Mouse (Mus musculus): ENCODE measurements at regions not wholly inside any gene's neighbourhood (a gene's known extent, or its start where the extent isn't known, plus 50 kb on each side); places are given as distances from the start of the nearest gene placed in this dataset.
A peak's percentile ranks its signal among the peaks of the same experiment; 100 is the strongest.

DNA sequence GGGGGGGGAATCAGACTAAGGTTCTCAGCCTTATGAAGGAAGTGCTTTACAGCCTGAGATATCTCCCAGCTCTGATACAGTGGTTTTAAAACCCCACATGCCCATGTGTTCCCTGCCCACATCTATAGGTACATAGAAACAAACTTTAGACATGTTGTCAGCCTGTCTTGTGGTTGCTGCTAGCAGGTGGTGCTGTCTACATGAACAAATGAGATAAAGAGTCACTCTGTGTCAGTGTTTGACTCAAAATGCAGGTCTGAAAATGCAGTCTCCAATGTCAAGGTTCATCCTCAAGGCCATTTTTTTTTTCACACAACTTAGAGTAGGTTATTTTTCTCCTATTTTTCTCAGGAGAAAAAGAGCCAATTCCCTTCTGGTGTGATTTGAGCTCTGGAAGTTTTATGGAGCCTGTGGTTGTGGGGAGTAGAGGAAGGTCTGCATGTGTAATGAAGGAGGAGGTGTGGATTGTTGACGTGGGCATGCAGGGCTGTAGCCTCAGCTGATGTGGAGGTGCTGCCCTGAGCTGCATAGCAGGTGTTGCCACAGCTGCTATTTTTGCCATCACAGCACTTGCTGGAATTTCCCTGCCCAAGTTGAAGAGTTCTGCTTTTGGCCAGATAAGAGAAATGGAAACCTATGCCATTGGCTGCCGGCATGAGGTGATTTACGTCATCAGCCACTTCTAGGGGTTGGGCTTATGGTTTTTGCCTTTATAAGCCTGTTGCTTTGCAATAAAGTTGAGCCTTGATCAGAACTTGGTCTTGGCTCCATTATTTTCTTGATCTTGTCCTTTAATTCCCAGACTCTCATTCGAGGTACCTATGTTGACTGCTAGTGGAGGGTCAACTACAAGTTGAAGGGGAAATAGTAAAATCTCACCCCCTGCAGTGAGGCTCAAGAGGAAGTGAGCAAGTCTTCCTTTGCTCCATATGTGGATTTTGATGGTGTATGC, 486.5 kb upstream of the Adamts16 start:
- H3K4me2 ChIP-seq (ENCODE audit: insufficient read depth, low read depth, poor library complexity, severe bottlenecking): no peak overlapping the region
- dilution Hi-C loops (cut with MboI; ENCODE audit: extremely low pct_ligation_motif_present, extremely low pct_unique_long_range_greater_than_20kb, low sequenced_read_pairs): no loop called here
- H3K27ac ChIP-seq (ENCODE audit: insufficient read depth, low read depth): peak overlapping the region; percentile 98
- in situ Hi-C loops (cut with MboI; ENCODE audit: low pct_ligation_motif_present, low pct_unique_long_range_greater_than_20kb, low sequenced_read_pairs): no loop called here
- DNase-seq (ENCODE audit: extremely low read depth): peak; percentile 95
- no peak overlapping the region for H3K9ac ChIP-seq (ENCODE audit: insufficient read depth, low read depth)
- peaks cover 2 to 30% of the 10 kb centered on the region in 2 experiments; a peak in 3 of 4 replicates for H3K4me1 ChIP-seq (ENCODE audit: control insufficient read depth in 1 of 2, insufficient read depth in 2 of 2)
- peaks cover 25% of the 10 kb centered on the region for H3K9me3 ChIP-seq (replicated peaks; ENCODE audit: low read length)
- H3K4me3 ChIP-seq (replicated peaks in 1 of 3; ENCODE audit: low read depth in 2 of 3, low read length in 2 of 3, poor library complexity in 1 of 3): no peak overlapping the region
- H3K79me2 ChIP-seq (replicated peaks; ENCODE audit: control insufficient read depth, extremely low read depth, insufficient read depth, poor library complexity, severe bottlenecking): no peaks in the 10 kb centered on the region
- no peaks in the 10 kb centered on the region for H3K27me3 ChIP-seq (replicated peaks)
- H3K36me3 ChIP-seq (replicated peaks in 1 of 2; ENCODE audit: control insufficient read depth in 1 of 2, insufficient read depth in 1 of 2, low read length in 1 of 2): no peaks in the 10 kb centered on the region
- TF ChIP-seq SIN3A (IDR thresholded peaks at IDR 0.05; ENCODE audit: low read length) (peak; percentile 83; the same call in 1 of the 2 replicates), ZMIZ1 (IDR thresholded peaks at IDR 0.05; ENCODE audit: low read depth, low read length) (peak; percentile 91), HCFC1 (IDR thresholded peaks at IDR 0.05; ENCODE audit: low read depth, low read length) (no peak), EP300 (IDR thresholded peaks at IDR 0.05; ENCODE audit: low read length) (peak; percentile 92), USF2 (conservative IDR thresholded peaks at IDR 0.05; ENCODE audit: low read depth, low read length) (no peak), E2F4 (IDR thresholded peaks at IDR 0.05; ENCODE audit: insufficient replicate concordance, low read depth, low read length) (no peak; the same call in 1 of the 2 replicates), JUN (IDR thresholded peaks at IDR 0.05; ENCODE audit: insufficient read depth, low read depth, low read length) (peak; percentile 42; the same call in 1 of the 2 replicates), RAD21 (IDR thresholded peaks at IDR 0.05; ENCODE audit: low read depth, low read length) (no peak; the same call in none of the 2 replicates), CHD1 (IDR thresholded peaks at IDR 0.05; ENCODE audit: low read depth, low read length) (no peak), ZNF384 (IDR thresholded peaks at IDR 0.05; ENCODE audit: low read depth, low read length) (peak; percentile 51; the same call in 1 of the 2 replicates), MAZ (IDR thresholded peaks at IDR 0.05; ENCODE audit: low read depth, low read length) (no peak), CTCF (conservative IDR thresholded peaks at IDR 0.05 in 1 of 2, IDR thresholded peaks at IDR 0.05 in 1 of 2; ENCODE audit: low read depth in 2 of 2, low read length in 2 of 2) (no peak; a peak in 1 of 4 replicates), POLR2AphosphoS2 (IDR thresholded peaks at IDR 0.05; ENCODE audit: low read depth, low read length) (peak; percentile 69; the same call in 1 of the 2 replicates), MAX (IDR thresholded peaks at IDR 0.05; ENCODE audit: low read length) (peak; percentile 58; the same call in 1 of the 2 replicates), ELF1 (IDR thresholded peaks at IDR 0.05; ENCODE audit: low read depth, low read length) (no peak), ZKSCAN1 (IDR thresholded peaks at IDR 0.05; ENCODE audit: borderline replicate concordance, low read depth, low read length) (no peak), UBTF (IDR thresholded peaks at IDR 0.05; ENCODE audit: low read depth, low read length) (no peak), NRF1 (IDR thresholded peaks at IDR 0.05; ENCODE audit: low read depth, low read length) (no peak), PAX5 (IDR thresholded peaks at IDR 0.05; ENCODE audit: low read length) (no peak), KAT2A (IDR thresholded peaks at IDR 0.05; ENCODE audit: insufficient replicate concordance, low read length) (0 out of 2 replicates have a peak, but pooled peaks have one; percentile 6), TBP (conservative IDR thresholded peaks at IDR 0.05; ENCODE audit: low read depth, low read length) (peak; percentile 98), IRF4 (IDR thresholded peaks at IDR 0.05; ENCODE audit: low read depth, low read length) (peak; percentile 40; the same call in 1 of the 2 replicates), TCF12 (IDR thresholded peaks at IDR 0.05; ENCODE audit: low read depth, low read length) (peak; percentile 98), MEF2A (IDR thresholded peaks at IDR 0.05; ENCODE audit: borderline replicate concordance, low read depth, low read length) (peak; percentile 99), RCOR1 (conservative IDR thresholded peaks at IDR 0.05; ENCODE audit: low read depth, low read length) (no peak), POLR2A (IDR thresholded peaks at IDR 0.05; ENCODE audit: low read depth, low read length) (peak; percentile 74), MYC (IDR thresholded peaks at IDR 0.05; ENCODE audit: low read depth, low read length) (peak; percentile 6; the same call in 1 of the 2 replicates), ZC3H11A (IDR thresholded peaks at IDR 0.05; ENCODE audit: low read depth, low read length) (no peak), USF1 (IDR thresholded peaks at IDR 0.05; ENCODE audit: low read depth, low read length) (no peak), ETS1 (conservative IDR thresholded peaks at IDR 0.05; ENCODE audit: low read depth, low read length) (peak; percentile 92), JUND (conservative IDR thresholded peaks at IDR 0.05; ENCODE audit: low read depth, low read length) (peak; percentile 69), MXI1 (IDR thresholded peaks at IDR 0.05; ENCODE audit: low read depth, low read length) (0 out of 2 replicates have a peak, but pooled peaks have one; percentile 38), CHD2 (IDR thresholded peaks at IDR 0.05; ENCODE audit: low read length) (peak; percentile 75), NELFE (IDR thresholded peaks at IDR 0.05; ENCODE audit: low read depth, low read length) (peak; percentile 79), SMC3 (IDR thresholded peaks at IDR 0.05; ENCODE audit: low read depth, low read length) (peak; percentile 21; the same call in 1 of the 2 replicates), GABPA (IDR thresholded peaks at IDR 0.05; ENCODE audit: insufficient replicate concordance, low read depth, low read length) (no peak), MAFK (IDR thresholded peaks at IDR 0.05; ENCODE audit: insufficient replicate concordance, low read length) (peak; percentile 74; the same call in 1 of the 2 replicates)

Measured in CH12.LX (cell line).